Mouse (Mus musculus) embryonic facial prominence, embryonic 12.5 days (tissue): ENCODE measurements at regions not wholly inside any gene's neighbourhood (a gene's known extent, or its start where the extent isn't known, plus 50 kb on each side); places are given as distances from the start of the nearest gene placed in this dataset.

ENCODE experiments used
- ATAC-seq: fragments of 200-750 bp; cut with Nextera tagmentation; 2 replicates; pipeline ENCODE4 v1.8.0; 2017; ENCODE audit not compliant: insufficient number of reproducible peaks, insufficient read depth, low FRiP score, low TSS enrichment
- H3K27ac ChIP-seq: fragments of 300-500 bp; sonication (generic); 2 replicates; pipeline ENCODE4 v1.5.1; 2016; ENCODE audit warnings: mild to moderate bottlenecking
- H3K27me3 ChIP-seq: fragments of 300-500 bp; sonication (generic); 2 replicates; pipeline ENCODE4 v1.6.1; 2016; ENCODE audit warnings: mild to moderate bottlenecking, moderate library complexity
- H3K36me3 ChIP-seq: fragments of 300-500 bp; sonication (generic); 2 replicates; pipeline ENCODE4 v1.6.1; 2016; ENCODE audit warnings: mild to moderate bottlenecking
- H3K4me1 ChIP-seq: fragments of 300-500 bp; sonication (generic); 2 replicates; pipeline ENCODE4 v1.6.1; 2016
- H3K4me2 ChIP-seq: fragments of 300-500 bp; sonication (generic); replicated peaks from 2 replicates; pipeline ENCODE4 v1.6.1; 2016; ENCODE audit warnings: mild to moderate bottlenecking, moderate library complexity
- H3K4me3 ChIP-seq: fragments of 300-500 bp; sonication (generic); 2 replicates; pipeline ENCODE4 v1.5.1; 2016; ENCODE audit warnings: mild to moderate bottlenecking
- H3K9ac ChIP-seq: fragments of 300-500 bp; sonication (generic); 2 replicates; pipeline ENCODE4 v1.6.1; 2016; ENCODE audit warnings: mild to moderate bottlenecking, moderate library complexity
- H3K9me3 ChIP-seq: fragments of 300-500 bp; sonication (generic); 2 replicates; pipeline ENCODE4 v1.6.1; 2016; ENCODE audit warnings: mild to moderate bottlenecking, moderate library complexity
- WGBS: fragments of 180-500 bp; shearing (Covaris S2); methylation state at CpG from one replicate; pipeline ENCODE4 v1.1.7; 2016; 5-methylcytosine and 5-hydroxymethylcytosine counted together

GRCm38 (mm10) chr3:40049721-40050120 lies 481.4 kb upstream of the Intu start:
- no peak overlapping the region for H3K27ac ChIP-seq
- no peak overlapping the region for H3K4me2 ChIP-seq
- H3K36me3 ChIP-seq: no peaks in the 10 kb centered on the region
- H3K9ac ChIP-seq: no peak overlapping the region
- no peaks in the 10 kb centered on the region for H3K9me3 ChIP-seq
- WGBS: 41% methylated on average over 4 of the region's 4 CpGs
- H3K4me1 ChIP-seq: 0 out of 2 replicates have a peak, but pooled peaks cover 7% of the 10 kb centered on the region
- no peak for ATAC-seq
- H3K27me3 ChIP-seq: no peaks in the 10 kb centered on the region
- no peak overlapping the region for H3K4me3 ChIP-seq

GRCm38 (mm10) chr3:40058281-40058680 lies 472.8 kb upstream of the Intu start:
- Histone ChIP-seq H3K27ac (no peak overlapping the region), H3K36me3 (no peaks in the 10 kb centered on the region), H3K27me3 (no peaks in the 10 kb centered on the region), H3K4me1 (no peaks in the 10 kb centered on the region), H3K9me3 (no peaks in the 10 kb centered on the region), H3K4me3 (no peak overlapping the region), H3K9ac (no peak overlapping the region), H3K4me2 (no peak overlapping the region)
- 73% methylated on average over 5 of the region's 5 CpGs for WGBS
- ATAC-seq: no peak

GRCm38 (mm10) chr3:40058719-40059420 lies 472.2 kb upstream of the Intu start:
- WGBS: 68% methylated on average over 16 of the region's 16 CpGs
- Histone ChIP-seq H3K4me2 (no peak overlapping the region), H3K27ac (no peak overlapping the region), H3K36me3 (no peaks in the 10 kb centered on the region), H3K9ac (no peak overlapping the region), H3K27me3 (no peaks in the 10 kb centered on the region), H3K4me1 (no peaks in the 10 kb centered on the region), H3K4me3 (no peak overlapping the region), H3K9me3 (no peaks in the 10 kb centered on the region)
- ATAC-seq: no peak

DNA sequence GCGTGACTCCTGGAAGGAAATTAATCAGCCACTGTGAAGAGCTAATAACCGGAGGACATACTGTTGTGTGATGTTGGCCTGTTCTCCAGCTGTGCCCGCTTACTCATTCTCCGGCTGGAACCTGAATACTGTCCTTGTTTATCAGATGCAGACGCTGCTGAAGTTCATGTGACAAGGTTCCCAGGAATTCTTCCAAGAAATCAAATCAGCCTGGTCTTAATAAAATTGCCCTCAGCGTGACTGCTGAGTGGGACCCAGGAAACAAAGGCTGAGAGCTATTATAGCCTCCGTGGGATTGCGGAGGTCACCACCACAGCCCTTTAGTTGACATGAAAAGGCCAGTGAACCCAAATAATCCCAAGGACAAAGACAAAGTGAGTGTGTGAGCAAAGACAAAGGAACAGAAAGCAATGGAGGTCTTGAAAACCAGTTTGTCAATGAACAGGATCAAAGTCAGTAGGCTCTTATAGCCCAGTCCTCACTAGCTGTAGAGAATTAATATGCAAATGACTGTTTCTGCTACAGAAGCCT lies 460.9 kb upstream of the Intu start:
- no peak overlapping the region for H3K9ac ChIP-seq
- no peak overlapping the region for H3K4me2 ChIP-seq
- no peak for ATAC-seq
- no peak overlapping the region for H3K4me3 ChIP-seq
- H3K36me3 ChIP-seq: no peaks in the 10 kb centered on the region
- H3K27ac ChIP-seq: no peak overlapping the region
- 35% methylated on average over 8 of the region's 8 CpGs for WGBS
- 0 out of 2 replicates have a peak, but pooled peaks cover 3% of the 10 kb centered on the region for H3K4me1 ChIP-seq
- no peaks in the 10 kb centered on the region for H3K9me3 ChIP-seq
- no peaks in the 10 kb centered on the region for H3K27me3 ChIP-seq

DNA sequence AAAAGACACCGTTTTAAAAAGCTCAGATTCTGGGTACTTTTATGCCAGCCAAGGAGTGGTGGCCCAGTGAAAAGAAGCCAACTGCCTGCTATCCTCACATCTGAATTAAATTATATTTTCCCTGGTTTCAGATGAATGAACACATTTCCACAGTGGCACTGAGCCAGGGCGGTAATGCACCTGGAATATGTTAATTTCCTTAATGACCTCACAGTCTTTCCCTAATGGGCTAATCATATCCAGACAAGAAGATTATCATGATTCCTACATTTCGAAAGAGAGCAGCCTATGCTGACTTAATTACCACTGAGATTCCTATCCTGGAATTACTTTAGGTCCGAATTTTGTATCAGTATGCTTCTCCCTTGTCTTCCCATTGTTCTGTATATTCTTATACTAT lies 454.3 kb upstream of the Intu start:
- Histone ChIP-seq H3K36me3 (no peaks in the 10 kb centered on the region), H3K9me3 (no peaks in the 10 kb centered on the region), H3K4me3 (no peak overlapping the region), H3K9ac (no peak overlapping the region), H3K4me1 (peaks cover 23% of the 10 kb centered on the region; the same call in 1 of the 2 replicates), H3K4me2 (no peak overlapping the region), H3K27ac (peak overlapping the region; percentile 60; the same call in 1 of the 2 replicates), H3K27me3 (no peaks in the 10 kb centered on the region)
- WGBS: 29% methylated on average over 4 of the region's 4 CpGs
- no peak for ATAC-seq

GRCm38 (mm10) chr3:40085116-40085515 lies 446.0 kb upstream of the Intu start:
- Histone ChIP-seq H3K4me2 (no peak overlapping the region), H3K9me3 (no peaks in the 10 kb centered on the region), H3K9ac (no peak overlapping the region), H3K27me3 (no peaks in the 10 kb centered on the region), H3K27ac (no peak overlapping the region), H3K36me3 (no peaks in the 10 kb centered on the region), H3K4me3 (no peak overlapping the region), H3K4me1 (peaks cover 7% of the 10 kb centered on the region; the same call in 1 of the 2 replicates)
- WGBS: 82% methylated on average over 2 of the region's 2 CpGs
- ATAC-seq: no peak

DNA sequence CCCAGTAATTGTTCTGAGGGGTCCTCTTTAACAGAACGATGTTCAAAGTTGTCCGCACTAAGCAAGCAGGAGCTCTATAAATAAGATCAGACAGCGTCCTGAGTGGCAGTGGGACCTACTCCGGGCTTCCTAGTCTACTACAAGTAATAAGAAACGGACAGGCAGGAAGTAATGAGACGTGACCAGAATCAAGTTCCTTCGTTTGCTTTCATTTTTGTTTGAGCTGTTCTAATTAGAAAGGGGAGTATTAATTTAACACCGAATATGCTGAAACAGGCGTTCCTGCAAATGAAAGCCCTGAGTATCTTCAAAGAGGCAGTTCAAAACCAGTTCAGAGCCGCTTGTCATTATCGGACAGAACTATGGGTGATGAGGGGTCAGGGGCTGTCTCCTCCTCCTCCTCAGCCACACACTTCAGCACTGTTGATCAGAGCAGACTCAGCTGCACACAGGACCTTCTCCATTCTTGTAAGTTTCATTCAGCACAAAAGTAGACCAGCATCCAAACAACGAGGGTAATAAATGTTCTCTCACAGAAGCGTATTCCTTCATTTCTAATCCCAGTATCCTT lies 439.2 kb upstream of the Intu start:
- no peak for ATAC-seq
- WGBS: 70% methylated on average over 13 of the region's 13 CpGs

DNA sequence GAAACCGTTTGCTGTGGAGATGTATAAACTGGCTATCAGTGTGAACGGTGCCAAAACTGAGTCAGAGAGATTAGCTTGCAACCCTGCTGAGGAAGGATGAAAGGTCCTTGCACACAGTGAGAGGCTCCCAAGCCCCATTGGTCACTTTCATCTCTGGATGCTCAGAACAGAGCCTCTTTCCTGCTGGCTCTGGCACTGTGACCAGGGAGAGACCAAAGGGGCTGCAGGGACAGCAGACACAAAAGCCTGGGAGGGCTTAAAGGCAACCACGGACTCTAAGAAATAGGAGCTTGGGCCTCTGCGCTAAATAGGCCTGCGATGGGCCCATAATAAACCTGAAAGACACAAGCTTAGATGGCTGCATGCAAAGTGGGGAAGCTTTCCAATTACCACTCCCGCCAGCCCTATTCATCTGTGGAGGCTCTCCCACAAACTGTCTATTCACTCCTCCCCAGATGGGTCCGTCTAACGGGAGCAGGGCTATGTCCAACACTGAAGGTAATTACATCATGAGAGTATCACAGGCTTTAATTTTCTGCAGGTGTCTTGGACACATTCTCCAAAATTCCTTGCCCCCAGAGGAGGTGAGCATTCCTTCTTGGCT lies 438.2 kb upstream of the Intu start:
- no peak for ATAC-seq
- no peaks in the 10 kb centered on the region for H3K4me1 ChIP-seq
- H3K27ac ChIP-seq: no peak overlapping the region
- H3K4me3 ChIP-seq: no peak overlapping the region
- H3K9me3 ChIP-seq: no peaks in the 10 kb centered on the region
- no peak overlapping the region for H3K9ac ChIP-seq
- H3K27me3 ChIP-seq: no peaks in the 10 kb centered on the region
- WGBS: 55% methylated on average over 8 of the region's 8 CpGs
- H3K36me3 ChIP-seq: no peaks in the 10 kb centered on the region
- H3K4me2 ChIP-seq: no peak overlapping the region

More for the DNA sequence above, 439.2 kb upstream of the Intu start:
- Histone ChIP-seq H3K27me3 (no peaks in the 10 kb centered on the region), H3K4me3 (no peak overlapping the region), H3K9me3 (no peaks in the 10 kb centered on the region), H3K4me2 (no peak overlapping the region), H3K36me3 (no peaks in the 10 kb centered on the region), H3K4me1 (no peaks in the 10 kb centered on the region), H3K9ac (no peak overlapping the region), H3K27ac (no peak overlapping the region)

DNA sequence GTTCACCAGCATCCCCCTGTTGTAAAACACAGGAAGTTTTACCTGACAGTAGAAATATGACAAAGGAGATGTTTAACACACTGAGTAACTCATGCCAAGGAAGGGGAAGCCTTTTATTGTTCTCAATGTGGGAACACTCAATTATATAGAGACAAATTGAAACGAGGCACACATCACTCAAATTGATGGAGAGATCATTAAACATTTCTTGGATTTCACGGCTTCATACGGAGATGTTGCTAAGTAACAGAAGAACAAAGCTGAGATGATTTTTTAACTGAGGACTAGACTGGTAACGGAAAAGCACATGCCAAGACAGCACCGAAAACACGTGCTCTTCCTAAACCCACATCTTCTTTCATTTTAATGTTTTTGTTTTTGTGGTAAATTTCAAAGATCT lies 437.0 kb upstream of the Intu start:
- no peak for ATAC-seq
- no peak overlapping the region for H3K27ac ChIP-seq
- no peak overlapping the region for H3K4me2 ChIP-seq
- H3K4me1 ChIP-seq: no peaks in the 10 kb centered on the region
- no peaks in the 10 kb centered on the region for H3K9me3 ChIP-seq
- WGBS: 79% methylated on average over 6 of the region's 6 CpGs
- no peak overlapping the region for H3K9ac ChIP-seq
- H3K27me3 ChIP-seq: no peaks in the 10 kb centered on the region
- H3K4me3 ChIP-seq: no peak overlapping the region
- H3K36me3 ChIP-seq: no peaks in the 10 kb centered on the region

GRCm38 (mm10) chr3:40094701-40095100 lies 436.4 kb upstream of the Intu start:
- Histone ChIP-seq H3K9ac (no peak overlapping the region), H3K4me3 (no peak overlapping the region), H3K4me2 (no peak overlapping the region), H3K9me3 (no peaks in the 10 kb centered on the region), H3K36me3 (no peaks in the 10 kb centered on the region), H3K27me3 (no peaks in the 10 kb centered on the region), H3K27ac (no peak overlapping the region), H3K4me1 (no peaks in the 10 kb centered on the region)
- ATAC-seq: no peak

DNA sequence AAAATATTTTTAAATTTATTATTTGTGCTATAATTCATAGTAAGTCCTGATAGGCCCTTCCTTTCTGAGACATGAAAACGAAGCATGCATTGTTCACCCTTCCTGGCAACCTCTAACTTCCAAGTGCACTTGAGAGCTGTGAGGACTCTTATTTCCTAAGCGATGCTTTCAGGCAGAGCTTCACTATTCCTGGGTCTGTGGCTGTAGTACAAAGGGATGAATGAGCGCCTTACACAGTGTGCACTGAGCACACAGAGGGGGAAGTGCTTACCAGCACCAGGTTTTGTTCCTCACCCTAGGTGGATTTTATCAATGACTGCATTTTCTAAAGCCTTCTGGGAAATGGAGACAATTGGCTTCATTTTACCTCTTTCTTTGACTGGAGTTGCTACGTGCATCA lies 428.4 kb upstream of the Intu start:
- no peak for ATAC-seq
- WGBS: 47% methylated on average over 4 of the region's 4 CpGs
- Histone ChIP-seq H3K27ac (peak overlapping the region; percentile 64), H3K4me2 (no peak overlapping the region), H3K9ac (no peak overlapping the region), H3K4me3 (no peak overlapping the region), H3K27me3 (no peaks in the 10 kb centered on the region), H3K4me1 (peaks cover 3% of the 10 kb centered on the region; the same call in 1 of the 2 replicates), H3K36me3 (no peaks in the 10 kb centered on the region), H3K9me3 (no peaks in the 10 kb centered on the region)

- ATAC-seq: no peak
- no peak overlapping the region for H3K27ac ChIP-seq
- H3K9me3 ChIP-seq: no peaks in the 10 kb centered on the region
- H3K9ac ChIP-seq: no peak overlapping the region
- H3K36me3 ChIP-seq: no peaks in the 10 kb centered on the region
- 60% methylated on average over 4 of the region's 4 CpGs for WGBS
- no peak overlapping the region for H3K4me2 ChIP-seq
- H3K27me3 ChIP-seq: no peaks in the 10 kb centered on the region
- H3K4me3 ChIP-seq: no peak overlapping the region
- H3K4me1 ChIP-seq: peaks cover 4% of the 10 kb centered on the region; the same call in 1 of the 2 replicates
Observed at GRCm38 (mm10) chr3:40114811-40115210, 416.3 kb upstream of the Intu start.
